Mouse (Mus musculus) urinary bladder, postnatal 14 days (tissue): ENCODE measurements at regions not wholly inside any gene's neighbourhood (a gene's known extent, or its start where the extent isn't known, plus 50 kb on each side); places are given as distances from the start of the nearest gene placed in this dataset.

Experiments
- DNase-seq: peaks from one replicate; pipeline ENCODE4 v3.0.0; 2021; ENCODE audit warnings: low spot score

- no peak for DNase-seq
Measured at GRCm38 (mm10) chr9:79111326-79111725, 496.0 kb downstream of the Cd109 start.

- DNase-seq = no peak
Measured at GRCm38 (mm10) chr9:79140970-79141369, 525.6 kb downstream of the Cd109 start.

DNA sequence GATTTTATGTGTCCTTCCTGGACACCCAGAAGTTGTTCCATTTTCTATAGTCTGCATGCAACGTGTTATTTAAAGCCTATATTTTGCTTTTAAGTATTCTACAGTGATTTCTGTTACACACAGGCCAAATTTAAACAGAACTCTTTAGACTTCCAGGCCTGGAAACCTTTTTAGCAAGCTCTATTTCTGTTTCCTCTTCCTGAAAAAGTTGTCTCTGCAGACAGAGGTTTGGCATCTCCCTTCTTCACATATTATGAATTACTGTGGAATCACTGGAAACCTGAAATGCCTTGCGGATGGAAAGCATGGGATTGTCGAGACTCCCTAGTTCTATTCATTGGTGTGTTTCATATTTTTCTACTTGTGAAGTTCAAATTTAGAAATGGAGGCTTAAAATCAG, 530.7 kb downstream of the Cd109 start:
- no peak for DNase-seq

DNA sequence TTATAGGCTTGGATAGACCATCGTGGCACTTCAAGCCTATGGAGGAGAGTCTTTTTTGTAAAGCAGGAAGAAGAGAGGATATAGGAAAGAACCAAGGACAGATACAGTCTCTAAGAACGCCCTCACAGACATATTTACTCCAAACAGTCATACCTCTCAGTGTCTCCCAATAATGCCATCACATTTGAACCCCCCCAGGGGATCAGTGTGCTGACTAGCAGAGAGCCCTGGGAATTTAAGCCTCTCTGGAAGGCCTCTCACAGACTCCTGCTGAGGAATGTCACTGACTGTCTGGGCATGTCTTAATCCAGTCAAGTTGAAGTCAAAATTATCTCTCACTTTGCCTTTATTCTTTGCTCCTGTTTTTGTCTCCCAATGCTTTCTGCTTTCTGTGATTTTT, 550.2 kb downstream of the Cd109 start:
- no peak for DNase-seq

DNA sequence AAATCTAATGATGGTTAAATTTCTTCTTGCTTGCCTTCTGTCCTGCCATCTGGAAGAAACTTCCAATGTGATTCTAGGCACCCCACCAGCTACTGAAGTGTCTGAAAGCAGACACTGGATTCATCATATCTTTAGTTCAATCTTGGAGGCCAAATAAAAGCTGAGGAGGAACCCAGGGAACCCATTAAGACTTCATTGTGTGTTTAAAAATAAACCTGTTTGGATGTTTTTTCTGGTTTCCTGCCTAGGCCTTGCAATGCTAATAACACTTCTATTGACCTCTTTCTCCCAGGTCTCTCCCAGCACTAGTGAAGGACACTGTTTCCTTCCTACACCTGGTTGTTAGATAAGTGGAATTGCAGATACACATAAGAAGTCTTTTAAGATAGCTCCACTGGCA, 545.6 kb downstream of the Col12a1 start:
- no peak for DNase-seq

DNA sequence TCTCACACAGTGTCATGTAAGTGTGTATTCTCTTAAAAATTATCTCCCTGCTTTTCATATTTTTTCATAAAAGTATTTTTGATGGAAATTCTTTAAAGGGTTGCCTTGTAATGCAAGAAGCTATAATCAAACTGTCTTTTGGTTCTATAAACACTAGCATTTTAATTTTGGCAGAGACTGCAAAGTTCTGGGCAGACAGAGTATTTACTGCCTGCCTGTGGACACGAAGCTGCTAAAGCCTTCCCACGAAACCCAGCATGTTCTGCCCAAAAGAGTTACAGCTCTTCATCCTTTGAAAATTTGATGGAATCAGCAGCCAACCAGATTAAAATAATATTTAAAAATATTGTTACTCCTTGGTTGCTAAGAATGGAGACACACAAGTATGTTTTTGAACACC, 538.7 kb downstream of the Col12a1 start:
- no peak for DNase-seq

GRCm38 (mm10) chr9:79195420-79195819, 523.2 kb downstream of the Col12a1 start:
- no peak for DNase-seq

DNA sequence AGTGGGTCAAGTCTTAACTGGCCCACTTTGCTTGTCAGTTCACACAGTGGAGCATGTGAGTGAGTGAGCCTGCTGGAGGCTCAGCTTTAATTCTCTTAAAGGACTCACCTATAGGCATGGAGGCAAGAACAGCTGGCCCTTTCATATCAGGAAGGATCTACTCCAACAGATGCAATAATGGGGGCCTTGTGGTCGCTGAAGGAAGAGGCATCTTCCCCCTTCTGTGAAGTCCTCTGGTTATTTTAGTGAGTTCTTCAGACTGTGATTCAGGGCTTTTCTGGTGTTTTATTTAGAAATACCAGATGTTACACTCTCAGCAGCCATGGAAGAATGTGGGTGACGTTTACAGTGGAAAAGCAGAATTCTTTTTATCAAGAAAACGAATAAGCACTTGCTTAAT, 516.9 kb downstream of the Col12a1 start:
- DNase-seq = no peak

GRCm38 (mm10) chr9:79213364-79213763, 505.3 kb downstream of the Col12a1 start:
- no peak for DNase-seq

- no peak for DNase-seq
Measured at GRCm38 (mm10) chr9:79215986-79216385, 502.6 kb downstream of the Col12a1 start.

- DNase-seq = no peak
Measured at GRCm38 (mm10) chr9:79216432-79216831, 502.2 kb downstream of the Col12a1 start.

DNA sequence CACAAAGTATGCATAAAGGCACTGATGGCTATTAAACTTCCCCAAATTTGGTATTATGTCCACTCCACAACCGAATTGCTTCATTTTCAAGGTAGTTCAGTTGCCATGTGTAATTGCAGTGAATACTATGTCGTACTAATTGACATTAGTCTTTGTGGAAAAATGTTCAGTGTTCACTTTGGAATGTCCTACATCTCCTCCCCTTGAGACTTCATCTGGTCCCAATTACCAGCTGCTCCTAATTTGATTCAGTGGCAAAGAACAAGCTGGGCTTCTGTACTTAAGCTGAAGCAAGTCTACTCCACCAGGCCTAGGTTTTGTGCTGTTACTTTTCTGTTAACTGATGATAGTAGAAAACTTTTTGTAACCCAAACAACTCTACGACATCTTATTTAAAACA, 485.6 kb downstream of the Col12a1 start:
- no peak for DNase-seq

GRCm38 (mm10) chr9:79233751-79234150, 484.9 kb downstream of the Col12a1 start:
- DNase-seq = no peak

DNA sequence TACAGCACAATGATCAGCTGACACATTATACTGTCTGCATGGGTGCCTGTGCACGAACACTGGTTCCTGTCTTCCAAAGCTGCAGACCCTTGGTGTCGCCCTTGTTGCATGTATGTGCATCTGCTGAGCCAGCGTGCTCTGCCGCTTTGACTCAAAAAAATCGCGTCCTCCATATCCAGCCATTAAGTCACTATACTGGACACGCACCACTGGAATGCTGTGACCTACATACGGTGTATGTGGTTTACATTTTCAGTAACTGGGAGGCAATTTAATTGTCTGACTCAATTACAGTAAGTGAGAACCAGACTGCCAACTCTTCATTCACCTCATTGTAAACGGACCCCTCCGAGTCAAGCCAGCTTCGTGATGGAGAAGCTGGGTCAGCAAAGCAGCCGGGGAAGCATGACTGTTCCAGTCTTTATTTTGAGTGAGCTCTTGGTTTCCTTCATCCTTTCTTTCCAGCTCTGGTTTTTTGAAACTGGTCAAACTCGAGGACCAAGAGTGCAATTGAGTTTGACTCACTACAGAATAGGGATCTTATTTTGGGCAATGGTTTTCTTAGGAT, 448.9 kb downstream of the Col12a1 start:
- DNase-seq = no peak

DNA sequence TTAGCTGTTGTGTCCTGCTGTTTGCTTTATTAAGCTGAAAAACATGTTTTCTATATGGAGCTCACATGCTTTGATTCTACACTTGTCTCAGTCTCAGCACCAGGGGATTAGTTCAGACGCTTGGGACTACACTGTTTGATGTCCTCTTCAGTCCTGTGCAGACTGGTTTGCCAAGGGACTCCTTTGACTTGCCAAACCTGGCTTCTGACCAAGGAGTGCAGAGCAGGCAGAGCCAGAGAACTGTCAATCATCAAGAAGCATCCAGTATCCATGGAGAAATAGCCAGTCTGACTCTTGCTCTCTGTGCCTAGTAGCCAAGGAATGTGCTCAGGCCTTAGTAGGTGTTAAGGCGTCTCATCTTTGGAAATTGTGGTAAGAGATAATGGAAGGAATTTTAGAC, 448.4 kb downstream of the Col12a1 start:
- no peak for DNase-seq

GRCm38 (mm10) chr9:79287849-79288248, 430.8 kb downstream of the Col12a1 start:
- no peak for DNase-seq

DNA sequence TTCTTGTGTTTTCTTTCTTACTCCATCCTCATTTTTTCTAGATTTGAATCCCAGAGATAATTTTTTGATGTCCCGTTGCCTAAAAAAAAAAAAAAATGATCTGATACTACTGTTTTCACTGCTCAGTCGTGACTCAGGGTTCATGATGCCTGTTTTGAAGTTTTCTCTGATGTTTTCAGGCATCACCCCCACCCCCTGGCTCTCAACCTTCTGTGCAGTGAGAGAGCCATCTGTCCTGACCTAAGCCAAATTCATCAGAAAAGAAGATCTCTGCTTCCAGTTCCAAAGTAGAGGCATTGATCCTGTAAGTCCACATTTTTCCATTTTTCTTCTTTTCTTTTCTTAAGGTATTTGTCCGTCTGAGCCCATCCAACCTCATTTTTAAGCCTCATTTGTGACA, 423.3 kb downstream of the Col12a1 start:
- no peak for DNase-seq

DNA sequence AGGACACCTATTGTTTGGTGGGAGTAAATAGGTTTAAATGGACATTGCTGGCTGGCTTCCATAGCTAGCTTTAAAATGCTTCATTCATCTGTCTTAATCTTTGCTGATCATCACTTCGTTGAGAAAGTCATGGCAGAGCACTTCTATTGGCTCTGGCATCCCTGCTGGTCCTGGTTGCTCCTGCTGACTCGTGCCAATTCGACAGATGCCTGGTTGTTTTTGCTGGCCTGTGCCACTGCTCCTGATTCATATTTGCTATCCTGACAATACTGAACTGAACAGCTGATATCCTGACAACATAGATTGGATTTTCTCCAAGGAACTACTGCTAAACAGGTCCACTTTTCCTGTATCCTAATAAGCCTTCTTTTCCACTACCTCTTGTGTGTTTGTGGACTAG, 417.1 kb downstream of the Col12a1 start:
- DNase-seq = no peak

- DNase-seq = no peak
Measured at GRCm38 (mm10) chr9:79310591-79310990, 408.0 kb downstream of the Col12a1 start.

GRCm38 (mm10) chr9:79317411-79317810, 401.2 kb downstream of the Col12a1 start:
- no peak for DNase-seq

GRCm38 (mm10) chr9:79346371-79347096, 372.1 kb downstream of the Col12a1 start:
- DNase-seq = no peak

DNA sequence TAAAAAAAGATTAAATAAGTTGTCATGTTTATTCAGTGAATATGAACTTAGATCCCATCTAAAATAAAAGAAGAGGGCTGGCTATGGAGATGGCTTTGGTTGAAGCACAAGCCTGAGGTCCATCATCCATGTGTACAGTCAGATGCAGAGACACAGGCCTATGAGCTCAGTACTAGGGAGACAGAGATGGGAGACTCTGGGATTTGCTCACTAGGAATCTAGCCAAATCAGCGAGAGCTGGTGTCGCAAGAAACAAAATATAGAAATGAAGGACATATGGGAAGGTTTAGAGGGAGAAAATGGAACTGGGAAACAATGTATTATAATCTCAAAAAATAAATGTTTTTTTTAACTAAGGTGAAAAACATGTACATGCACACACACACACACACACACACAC, 326.6 kb downstream of the Col12a1 start:
- DNase-seq = no peak

DNA sequence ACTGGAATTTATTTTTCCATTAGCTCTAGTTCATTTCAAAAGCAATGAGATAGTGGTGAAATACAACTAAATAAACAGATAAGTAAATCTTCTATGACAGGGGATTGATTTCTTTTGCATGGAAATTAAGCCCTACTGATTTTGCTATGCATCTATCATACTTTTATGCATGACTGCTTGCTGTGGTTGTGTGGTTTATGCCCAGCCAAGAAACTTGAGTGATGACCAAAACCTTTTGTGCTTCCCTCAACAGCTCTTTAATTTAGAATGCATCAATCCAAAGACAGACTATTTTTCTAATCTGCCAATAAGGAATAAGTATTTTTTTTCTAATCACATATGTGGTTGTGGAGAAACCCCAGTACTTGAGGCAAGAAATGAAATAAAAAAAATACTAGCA, 303.6 kb downstream of the Col12a1 start:
- DNase-seq = no peak

DNA sequence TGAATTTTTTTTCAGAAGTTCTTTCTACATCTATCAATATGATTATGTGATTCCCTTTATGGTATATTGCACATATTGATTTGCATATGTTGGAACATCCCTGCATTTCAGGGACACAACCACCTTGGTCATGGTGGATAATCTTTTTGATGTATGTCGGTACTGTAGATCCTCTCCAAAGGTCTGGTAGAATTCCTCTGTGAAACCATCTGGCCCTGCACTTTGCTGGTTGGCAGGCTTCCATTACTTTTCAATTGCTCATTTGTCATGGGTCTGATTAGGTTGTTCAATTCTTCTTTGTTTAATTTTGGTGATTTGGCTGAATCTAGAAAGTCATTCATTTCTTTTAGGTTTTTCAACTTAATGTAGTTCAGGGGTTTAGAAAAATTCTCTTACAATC, 288.2 kb downstream of the Col12a1 start:
- DNase-seq = no peak
